Mouse (Mus musculus) MEL (cell line): ENCODE data around the gene Nrbp1. TPM values are rescaled to one million over a fixed set of nuclear protein-coding genes. Genes with fewer than 3 reads are reported as not detected.

Source experiments
- DNase-seq: peaks from one replicate; pipeline ENCODE4 v3.0.0; 2011; ENCODE audit warnings: low read depth, low spot score
- H3K27ac ChIP-seq: 2 replicates; pipeline ENCODE4 v1.5.1; 2012; ENCODE audit warnings: low read depth, mild to moderate bottlenecking, control low read depth, low read length, moderate library complexity; ENCODE audit not compliant: control insufficient read depth
- H3K27me3 ChIP-seq, 2 experiments: fragments of 150-350 bp in 1 of 2; sonication (generic) in 1 of 2; 2 replicates each; pipeline ENCODE4 v1.6.1; 2012; ENCODE audit warnings: low read length in 2 of 2, mild to moderate bottlenecking in 2 of 2, improper control_type of control experiment in 1 of 2, moderate library complexity in 1 of 2; ENCODE audit not compliant: insufficient read depth in 2 of 2, control insufficient read depth in 1 of 2
- H3K36me3 ChIP-seq, 2 experiments: 2 replicates each; pipeline ENCODE4 v1.6.1; 2012 to 2014; ENCODE audit warnings: low read length in 2 of 2, improper control_type of control experiment in 1 of 2, inconsistent platforms in 1 of 2, mild to moderate bottlenecking in 1 of 2; ENCODE audit not compliant: insufficient read depth in 2 of 2, control insufficient read depth in 1 of 2
- H3K4me1 ChIP-seq, 2 experiments: fragments of 150-350 bp in 1 of 2; sonication (generic) in 1 of 2; 2 replicates each; pipeline ENCODE4 v1.6.1; 2012; ENCODE audit warnings: low read length in 2 of 2, improper control_type of control experiment in 1 of 2, mild to moderate bottlenecking in 1 of 2; ENCODE audit not compliant: insufficient read depth in 2 of 2, control insufficient read depth in 1 of 2
- H3K4me3 ChIP-seq, 2 experiments: fragments of 150-350 bp in 1 of 2; sonication (generic) in 1 of 2; 2 replicates each; pipeline ENCODE4 v1.5.1; 2012; ENCODE audit warnings: low read depth in 2 of 2, low read length in 2 of 2, mild to moderate bottlenecking in 2 of 2, moderate library complexity in 2 of 2, control low read depth in 1 of 2, improper control_type of control experiment in 1 of 2; ENCODE audit not compliant: control insufficient read depth in 1 of 2, insufficient read depth in 1 of 2
- H3K79me2 ChIP-seq: 2 replicates; pipeline ENCODE4 v1.6.1; 2012; ENCODE audit warnings: mild to moderate bottlenecking, low read length, moderate library complexity; ENCODE audit not compliant: control insufficient read depth, poor library complexity, insufficient read depth
- H3K9ac ChIP-seq: 2 replicates; pipeline ENCODE4 v1.6.1; 2012; ENCODE audit warnings: low read depth, mild to moderate bottlenecking, control low read depth, low read length, moderate library complexity; ENCODE audit not compliant: control insufficient read depth, poor library complexity, severe bottlenecking
- H3K9me3 ChIP-seq: fragments of 150-350 bp; sonication (generic); replicated peaks from 2 replicates; pipeline ENCODE4 v1.6.1; 2012; ENCODE audit warnings: mild to moderate bottlenecking, low read length, improper control_type of control experiment, moderate library complexity; ENCODE audit not compliant: insufficient read depth
- BHLHE40 ChIP-seq: IDR thresholded peaks from 2 replicates; pipeline ENCODE4 v1.6.1; 2012; ENCODE audit warnings: low read depth, mild to moderate bottlenecking, inconsistent platforms, low read length, improper control_type of control experiment, borderline replicate concordance
- CHD2 ChIP-seq: IDR thresholded peaks from 2 replicates; pipeline ENCODE4 v1.6.1; 2011; ENCODE audit warnings: low read length, improper control_type of control experiment
- ETS1 ChIP-seq: IDR thresholded peaks from 2 replicates; pipeline ENCODE4 v1.6.1; 2012; ENCODE audit warnings: low read depth, mild to moderate bottlenecking, inconsistent platforms, low read length, improper control_type of control experiment, moderate library complexity
- GATA1 ChIP-seq: IDR thresholded peaks from 2 replicates; pipeline ENCODE4 v1.6.1; 2011; ENCODE audit warnings: low read depth, low read length, improper control_type of control experiment
- JUND ChIP-seq: IDR thresholded peaks from 2 replicates; pipeline ENCODE4 v1.6.1; 2011; ENCODE audit warnings: low read depth, mild to moderate bottlenecking, improper control_type of control experiment, low read length
- MEF2A ChIP-seq: IDR thresholded peaks from 2 replicates; pipeline ENCODE4 v1.6.1; 2014; ENCODE audit warnings: low read depth, mild to moderate bottlenecking, inconsistent platforms, low read length, improper control_type of control experiment; ENCODE audit not compliant: poor library complexity, insufficient replicate concordance, severe bottlenecking; ENCODE audit errors: extremely low read depth
- POLR2A ChIP-seq, 2 experiments: IDR thresholded peaks; 2 replicates each; pipeline ENCODE4 v1.6.1; 2011 to 2012; ENCODE audit warnings: low read length in 2 of 2, mild to moderate bottlenecking in 2 of 2, control low read depth in 1 of 2, improper control_type of control experiment in 1 of 2, low read depth in 1 of 2, moderate library complexity in 1 of 2; ENCODE audit not compliant: control insufficient read depth in 1 of 2, insufficient read depth in 1 of 2, poor library complexity in 1 of 2
- ZC3H11A ChIP-seq: IDR thresholded peaks from 2 replicates; pipeline ENCODE4 v1.6.1; 2012; ENCODE audit warnings: low read depth, mild to moderate bottlenecking, inconsistent platforms, low read length, improper control_type of control experiment
- ZMIZ1 ChIP-seq: IDR thresholded peaks from 2 replicates; pipeline ENCODE4 v1.6.1; 2012; ENCODE audit warnings: low read depth, mild to moderate bottlenecking, inconsistent platforms, low read length, improper control_type of control experiment, moderate library complexity
- polyA plus RNA-seq, 2 experiments: library from polyadenylated mRNA; stranded (reverse) in 1 of 2; unstranded in 1 of 2; fragments of >175 nt in 1 of 2; fragments of >200 nt in 1 of 2; gene quantifications; 2 replicates each; pipeline versions ENCODE4 v1.2.1 to v1.2.4; 2012; ENCODE audit warnings: low replicate concordance in 2 of 2, low read depth in 1 of 2; ENCODE audit not compliant: insufficient read length in 2 of 2, insufficient read depth in 1 of 2, missing spikeins in 1 of 2
- total RNA-seq: library from RNA; depleted of rRNA; stranded (reverse); fragments of 300-350 nt; gene quantifications from 2 replicates; pipeline ENCODE4 v1.2.3, GENCODE M21; 2012

Gene Nrbp1
- total and polyA plus RNA-seq, 3 experiments = 42.0 to 55.2 TPM; not detected in 1

GRCm38 (mm10) chr5:31194486-31195485 lies 45.9 kb upstream of the Nrbp1 start:
- DNase-seq = no peak
- no peak overlapping the region for H3K4me3 ChIP-seq
- H3K9me3 ChIP-seq = no peaks in the 10 kb centered on the region
- peaks cover 0 to 9% of the 10 kb centered on the region in 2 experiments; a peak in 1 of 4 replicates for H3K4me1 ChIP-seq
- H3K9ac ChIP-seq = peak overlapping the region; percentile 86
- 0 out of 2 replicates have a peak, but pooled peaks have one; percentile 31 for TF ChIP-seq ZMIZ1
- no peak for TF ChIP-seq ZC3H11A
- no peak for TF ChIP-seq ETS1
- no peak for TF ChIP-seq GATA1
- TF ChIP-seq BHLHE40 = no peak
- no peak overlapping the region for H3K27ac ChIP-seq
- H3K36me3 ChIP-seq = peaks cover 4 to 16% of the 10 kb centered on the region in 2 experiments
- H3K27me3 ChIP-seq = no peaks in the 10 kb centered on the region
- peaks cover 24% of the 10 kb centered on the region for H3K79me2 ChIP-seq

GRCm38 (mm10) chr5:31195671-31196070 lies 45.0 kb upstream of the Nrbp1 start:
- H3K4me3 ChIP-seq = no peak overlapping the region
- TF ChIP-seq ETS1 = no peak
- TF ChIP-seq CHD2 = no peak
- no peak for TF ChIP-seq ZMIZ1
- no peak for TF ChIP-seq MEF2A
- TF ChIP-seq, all 39 proteins: peak for 0
- H3K9me3 ChIP-seq = no peaks in the 10 kb centered on the region
- no peak overlapping the region for H3K9ac ChIP-seq
- no peak for DNase-seq
- H3K27ac ChIP-seq = no peak overlapping the region
- peaks cover 28% of the 10 kb centered on the region for H3K79me2 ChIP-seq
- peaks cover 4 to 18% of the 10 kb centered on the region in 2 experiments for H3K36me3 ChIP-seq
- no peaks in the 10 kb centered on the region for H3K27me3 ChIP-seq
- peaks cover 0 to 9% of the 10 kb centered on the region in 2 experiments; a peak in 1 of 4 replicates for H3K4me1 ChIP-seq

GRCm38 (mm10) chr5:31196207-31196606 lies 44.5 kb upstream of the Nrbp1 start:
- H3K4me3 ChIP-seq = no peak overlapping the region
- TF ChIP-seq JUND (no peak), POLR2A (IDR thresholded peaks at IDR 0.05; ENCODE audit: control insufficient read depth in 1 of 2, insufficient read depth in 1 of 2, low read depth in 1 of 2, low read length in 2 of 2, poor library complexity in 1 of 2) (peak in 1 of 2 experiments; percentile 24; a peak in 1 of 4 replicates)
- H3K36me3 ChIP-seq = peaks cover 4 to 21% of the 10 kb centered on the region in 2 experiments
- no peak overlapping the region for H3K9ac ChIP-seq
- H3K27ac ChIP-seq = no peak overlapping the region
- H3K9me3 ChIP-seq = no peaks in the 10 kb centered on the region
- H3K79me2 ChIP-seq = peaks cover 29% of the 10 kb centered on the region
- DNase-seq = no peak
- H3K4me1 ChIP-seq = peaks cover 0 to 9% of the 10 kb centered on the region in 2 experiments; a peak in 1 of 4 replicates
- no peaks in the 10 kb centered on the region for H3K27me3 ChIP-seq
